Mouse (Mus musculus) stomach, postnatal 0 days (tissue): ENCODE measurements at regions not wholly inside any gene's neighbourhood (a gene's known extent, or its start where the extent isn't known, plus 50 kb on each side); places are given as distances from the start of the nearest gene placed in this dataset.

ENCODE experiments used
- CTCF ChIP-seq: IDR thresholded peaks from 2 replicates; pipeline ENCODE4 v1.5.1; 2016; ENCODE audit warnings: antibody characterized with exemption, low read depth, mild to moderate bottlenecking, moderate library complexity
- EP300 ChIP-seq: optimal IDR thresholded peaks from 2 replicates; pipeline ENCODE3; 2016; ENCODE audit warnings: antibody characterized with exemption

DNA sequence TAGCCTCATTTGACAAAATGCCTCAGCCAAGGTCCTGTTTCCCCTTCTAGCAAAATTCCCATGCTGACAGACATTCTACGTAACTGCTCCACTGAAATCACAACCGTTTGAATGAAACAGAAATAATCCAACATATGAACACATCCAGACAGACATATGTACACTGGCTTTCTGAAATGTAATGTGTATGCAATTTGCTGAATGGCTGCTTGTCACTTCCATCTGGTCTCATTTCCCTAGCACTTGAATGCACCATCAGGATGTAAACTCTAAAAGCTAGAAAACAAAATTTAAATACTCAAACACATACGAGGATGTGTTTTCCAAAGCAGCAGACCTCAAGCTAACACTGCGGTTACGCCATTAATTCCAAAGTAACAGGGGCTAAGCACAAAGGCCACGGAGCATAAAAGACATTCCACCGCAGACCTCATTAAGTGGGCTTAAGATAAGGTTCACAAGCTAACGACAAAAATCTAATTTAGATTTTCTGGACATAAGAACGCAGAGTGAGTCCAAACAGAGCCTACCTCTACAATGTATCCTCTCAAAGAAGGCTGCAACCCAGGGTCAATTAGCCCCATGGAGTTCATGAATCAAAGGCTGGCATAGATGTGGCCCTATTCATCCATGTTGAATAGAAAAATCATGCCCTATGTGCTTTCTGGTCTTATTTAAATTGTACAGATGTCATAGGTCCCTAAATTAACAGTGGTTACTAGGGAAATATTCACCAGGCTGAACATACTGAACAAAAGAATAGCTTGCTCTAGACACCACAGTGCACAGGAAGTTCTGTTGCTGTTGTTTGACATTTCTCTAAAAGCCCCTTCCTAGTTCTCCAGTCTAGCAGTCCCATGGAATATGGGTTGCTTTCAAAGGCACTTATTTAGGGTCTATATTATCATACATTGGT lies 630.5 kb downstream of the Nedd1 start:
- TF ChIP-seq CTCF: no peak
- TF ChIP-seq EP300: no peak
